Mouse (Mus musculus): ENCODE measurements around the gene Ccl22. TPM values are rescaled to one million over a fixed set of nuclear protein-coding genes. Genes with fewer than 3 reads are reported as not detected.

Ccl22 gene
- total RNA-seq, 2 experiments from 2014 or later: 0.15 to 0.23 TPM

DNA sequence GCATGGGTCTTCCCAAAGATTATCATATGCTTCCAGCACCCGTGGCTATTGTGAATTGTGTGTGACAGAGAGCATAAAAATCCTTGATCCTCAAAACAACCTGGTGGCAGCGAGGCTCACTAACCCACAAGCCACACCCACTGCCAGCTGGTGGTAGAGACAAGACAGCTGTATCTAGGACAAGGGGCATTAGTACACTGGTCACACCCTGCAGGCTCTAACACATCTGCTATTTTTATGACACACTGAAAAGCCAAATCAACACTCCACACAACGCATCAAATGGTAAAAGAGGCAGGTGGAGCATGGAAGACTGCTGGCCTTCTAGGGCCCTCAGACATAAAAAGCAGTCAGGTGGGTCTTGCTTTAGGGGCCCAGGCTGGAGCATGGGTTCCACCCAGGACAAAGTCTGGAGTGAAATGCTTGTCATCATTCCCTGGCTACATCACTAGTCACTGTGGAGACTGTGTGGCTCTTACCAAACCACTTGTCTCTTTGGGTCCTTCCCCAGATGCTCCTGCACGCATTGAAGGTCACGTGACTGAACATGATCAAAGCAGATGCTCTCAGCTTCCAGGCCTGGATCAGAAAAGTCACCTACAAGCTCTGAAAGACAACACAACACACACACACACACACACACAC is 11.4 kb upstream of the Ccl22 start:
- no peak for DNase-seq (ENCODE audit: low spot score in 2 of 2)

DNA sequence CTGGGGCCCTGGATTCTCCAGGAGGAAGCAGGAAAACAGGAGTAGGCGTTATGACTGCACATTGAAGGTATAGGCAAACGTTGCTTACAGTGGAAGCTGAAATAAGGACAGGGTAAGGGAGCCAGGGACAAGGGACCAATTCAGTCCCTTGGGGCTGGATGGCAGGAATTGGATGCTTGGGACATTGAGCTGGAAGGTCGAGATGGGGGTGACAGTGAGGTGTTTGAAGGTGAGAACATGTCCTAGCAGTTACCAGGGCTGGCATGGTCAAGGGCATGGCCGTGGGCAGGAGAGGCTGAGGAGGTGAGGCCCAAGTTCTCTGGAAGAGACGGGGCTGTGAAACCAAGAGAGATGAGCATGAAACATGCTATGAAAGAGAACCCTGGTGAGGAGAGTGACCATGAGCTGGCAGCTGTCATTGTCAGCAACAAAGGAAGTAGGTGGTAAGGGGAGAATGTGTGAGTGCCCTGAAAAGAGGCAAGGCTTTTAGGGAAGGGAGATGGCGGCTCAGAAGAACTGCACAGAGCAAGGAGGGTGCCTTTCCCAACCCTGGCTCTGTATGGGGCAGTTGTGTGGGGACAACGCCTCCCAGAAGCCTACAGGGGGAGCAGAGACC is 10.5 kb upstream of the Ccl22 start:
- DNase-seq (ENCODE audit: low spot score in 2 of 2): no peak

DNA sequence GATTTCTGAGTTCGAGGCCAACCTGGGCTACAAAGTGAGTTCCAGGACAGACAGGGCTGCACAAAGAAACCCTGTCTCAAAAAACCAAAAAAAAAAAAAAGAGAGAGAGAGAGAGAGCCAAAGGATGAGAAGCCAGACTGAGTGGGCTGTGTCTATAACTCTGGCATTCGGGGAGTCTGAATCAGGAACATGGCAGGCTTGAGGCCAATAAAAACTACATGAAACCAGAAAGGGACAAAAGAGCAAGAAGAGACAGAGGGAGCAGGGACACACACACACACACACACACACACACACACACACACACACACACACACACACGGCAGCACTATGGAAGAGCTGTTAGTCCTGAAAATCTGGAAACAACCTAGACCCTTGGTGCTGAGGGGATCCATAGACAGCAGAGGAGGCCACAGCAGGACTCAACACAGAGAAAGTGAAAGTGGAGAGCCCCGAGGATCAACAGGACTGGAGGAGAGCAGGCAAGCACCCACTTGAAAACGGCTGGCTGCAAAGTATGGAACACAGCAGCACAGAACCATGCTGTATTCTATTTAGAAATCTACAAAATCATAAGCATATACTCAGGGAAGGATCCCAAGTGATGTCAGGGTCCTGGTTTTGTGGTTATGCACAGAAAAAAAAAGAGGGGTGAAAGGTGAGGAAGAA is 9.8 kb upstream of the Ccl22 start:
- no peak for DNase-seq (ENCODE audit: low spot score in 2 of 2)

DNA sequence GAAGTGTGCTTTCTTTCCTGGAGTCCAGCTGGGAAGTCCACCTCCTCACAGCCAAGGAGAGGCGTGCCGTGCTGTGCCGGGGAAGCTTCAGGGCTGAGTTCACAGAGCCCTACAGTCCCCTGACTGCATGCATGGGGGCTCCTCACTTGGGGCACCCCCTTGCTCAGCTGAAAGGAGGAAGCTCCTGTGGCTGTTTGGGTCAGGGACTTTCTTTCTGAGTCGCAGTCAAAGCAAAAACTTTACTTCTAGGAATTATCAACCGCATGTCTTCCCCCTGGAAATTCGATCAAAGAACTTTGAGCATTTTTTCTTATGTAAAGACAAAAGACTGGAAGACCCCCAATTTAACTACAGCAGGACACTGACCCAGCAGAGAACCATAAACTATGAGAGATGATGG is 5.6 kb upstream of the Ccl22 start:
- DNase-seq (ENCODE audit: low spot score in 2 of 2): no peak

DNA sequence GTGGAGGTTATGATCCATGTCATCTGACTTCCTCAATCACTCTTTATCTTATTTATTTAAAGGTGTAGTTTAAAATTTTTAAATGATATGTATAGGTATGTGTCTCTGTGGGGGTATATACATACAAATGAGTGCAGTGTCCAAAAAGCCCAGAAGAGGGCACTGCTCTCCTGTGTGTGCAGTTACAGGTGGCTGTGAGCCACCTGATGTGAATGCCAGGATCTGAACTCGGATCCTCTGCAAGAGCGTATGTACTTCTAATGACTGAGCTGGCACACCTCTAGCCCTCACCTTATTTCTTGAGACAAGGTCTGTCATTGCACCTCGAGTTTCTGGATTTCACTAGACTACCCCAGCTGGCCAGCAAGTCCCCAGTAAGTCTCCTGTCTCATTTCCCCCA is 4.8 kb upstream of the Ccl22 start:
- no peak for DNase-seq (ENCODE audit: low spot score in 2 of 2)

DNA sequence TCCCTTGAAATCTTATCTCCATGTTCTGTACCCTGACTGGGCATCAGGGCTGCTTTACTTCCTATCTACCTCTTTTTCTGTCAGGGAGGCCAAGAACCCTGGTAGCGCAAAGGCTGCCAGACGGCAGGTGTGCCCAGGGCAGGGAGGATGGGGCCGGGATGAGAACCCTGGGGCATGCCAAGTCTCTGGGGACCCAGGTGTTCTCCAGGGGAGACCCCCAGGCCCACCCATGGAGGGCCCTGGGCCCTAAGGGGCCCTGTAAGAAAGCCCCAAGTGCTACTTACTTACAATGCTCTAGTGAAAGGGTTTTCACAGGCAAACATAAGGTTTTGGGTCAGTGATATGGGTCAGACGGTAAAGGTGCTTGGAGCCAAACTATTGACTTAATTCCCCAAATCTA is 3.7 kb upstream of the Ccl22 start:
- DNase-seq (ENCODE audit: low spot score in 2 of 2): no peak

DNA sequence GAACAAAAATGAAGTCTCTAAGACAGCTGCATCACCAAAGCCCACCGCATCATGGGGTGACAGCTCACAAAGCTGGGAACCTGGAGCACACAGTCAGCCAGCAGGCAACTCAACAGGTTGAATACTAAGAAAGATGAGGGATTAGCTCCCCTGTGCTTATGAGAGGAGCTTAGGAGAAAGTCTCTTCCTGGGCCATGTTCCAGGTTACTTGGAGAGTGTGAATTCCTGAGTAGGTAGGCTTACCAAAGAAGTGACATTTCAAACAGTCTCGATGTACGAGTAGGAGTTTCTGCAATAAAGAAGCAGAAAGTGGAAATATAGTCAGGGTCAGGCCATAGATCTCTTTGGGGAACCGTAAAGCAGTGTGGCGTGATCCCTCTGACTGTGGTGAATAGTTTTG is 906 bp upstream of the Ccl22 start:
- no peak for DNase-seq (ENCODE audit: low spot score in 2 of 2)

DNA sequence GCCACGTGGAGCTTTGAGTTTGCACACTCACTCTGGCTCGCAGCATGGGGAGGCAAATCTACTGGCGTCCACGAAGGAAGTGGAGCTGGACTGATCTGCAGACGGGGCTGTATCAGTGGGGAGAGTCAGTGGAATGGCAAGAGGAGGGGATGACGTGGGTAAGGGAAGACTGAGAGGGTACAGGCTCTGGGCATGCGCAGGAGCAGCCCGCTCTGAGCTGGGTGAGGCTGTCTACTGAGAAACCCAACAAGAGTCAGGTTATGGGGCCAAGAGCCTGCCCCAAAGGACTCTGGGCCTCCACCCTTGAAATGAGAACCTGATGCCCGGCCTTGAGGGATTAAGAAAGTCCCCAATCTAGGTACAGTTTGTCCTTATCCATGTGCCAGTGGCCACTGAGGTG is 418 bp upstream of the Ccl22 start:
- no peak for DNase-seq (ENCODE audit: low spot score in 2 of 2)

DNA sequence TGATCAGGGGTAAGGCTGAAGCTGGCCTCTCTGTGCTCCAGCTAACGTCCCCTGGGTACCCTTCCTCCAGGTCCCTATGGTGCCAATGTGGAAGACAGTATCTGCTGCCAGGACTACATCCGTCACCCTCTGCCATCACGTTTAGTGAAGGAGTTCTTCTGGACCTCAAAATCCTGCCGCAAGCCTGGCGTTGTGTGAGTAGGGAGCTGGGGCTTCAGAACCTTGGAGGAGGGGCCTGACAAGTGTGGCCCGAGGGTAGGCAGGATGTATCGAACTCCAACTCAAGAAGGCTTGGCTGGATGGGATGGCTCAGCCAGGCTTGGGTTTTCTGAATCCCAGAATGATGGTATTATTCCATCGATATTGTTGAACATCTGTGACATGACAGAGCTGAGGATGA is 1.4 kb downstream of the Ccl22 start:
- no peak for DNase-seq (ENCODE audit: low spot score in 2 of 2)

DNA sequence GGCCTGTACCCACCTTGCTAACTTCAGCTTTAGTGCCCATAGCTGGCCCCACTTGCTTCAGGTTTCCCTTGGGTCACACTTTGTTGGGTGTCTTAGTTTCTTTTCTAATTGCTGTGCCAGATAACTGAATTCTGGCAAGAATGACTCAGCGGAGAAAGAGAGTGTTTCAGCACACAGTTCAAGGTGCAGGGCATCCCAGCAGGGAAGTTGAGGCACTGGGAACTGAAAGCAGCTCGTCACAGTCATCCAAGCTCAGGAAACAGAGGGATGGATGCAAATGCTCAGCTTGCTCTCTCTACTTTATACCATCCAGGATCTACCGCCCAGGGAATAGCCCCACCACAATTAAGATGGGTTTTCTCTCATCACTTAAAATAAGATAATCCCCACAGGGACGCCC is 3.0 kb downstream of the Ccl22 start:
- DNase-seq (ENCODE audit: low spot score in 2 of 2): no peak

DNA sequence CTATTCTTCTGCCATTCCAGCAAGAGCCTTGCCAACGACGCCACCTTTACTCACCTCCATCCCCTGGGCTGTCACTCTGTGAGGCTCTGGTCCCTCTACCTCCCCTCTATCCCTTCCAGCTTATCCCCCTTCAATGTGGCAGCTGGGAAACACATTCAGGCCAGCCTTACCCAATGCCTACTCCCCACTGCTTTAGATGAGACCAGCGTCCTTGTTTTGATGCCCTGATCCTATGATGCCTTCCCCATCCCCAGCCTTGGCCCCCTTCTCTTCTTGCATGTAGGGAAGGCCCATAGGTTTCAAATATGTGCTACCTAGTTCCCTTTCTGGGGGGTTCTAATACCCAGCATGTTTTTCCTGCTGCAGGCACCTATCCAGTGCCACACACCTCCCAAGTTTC is 4.6 kb downstream of the Ccl22 start:
- DNase-seq (ENCODE audit: low spot score in 2 of 2): no peak

DNA sequence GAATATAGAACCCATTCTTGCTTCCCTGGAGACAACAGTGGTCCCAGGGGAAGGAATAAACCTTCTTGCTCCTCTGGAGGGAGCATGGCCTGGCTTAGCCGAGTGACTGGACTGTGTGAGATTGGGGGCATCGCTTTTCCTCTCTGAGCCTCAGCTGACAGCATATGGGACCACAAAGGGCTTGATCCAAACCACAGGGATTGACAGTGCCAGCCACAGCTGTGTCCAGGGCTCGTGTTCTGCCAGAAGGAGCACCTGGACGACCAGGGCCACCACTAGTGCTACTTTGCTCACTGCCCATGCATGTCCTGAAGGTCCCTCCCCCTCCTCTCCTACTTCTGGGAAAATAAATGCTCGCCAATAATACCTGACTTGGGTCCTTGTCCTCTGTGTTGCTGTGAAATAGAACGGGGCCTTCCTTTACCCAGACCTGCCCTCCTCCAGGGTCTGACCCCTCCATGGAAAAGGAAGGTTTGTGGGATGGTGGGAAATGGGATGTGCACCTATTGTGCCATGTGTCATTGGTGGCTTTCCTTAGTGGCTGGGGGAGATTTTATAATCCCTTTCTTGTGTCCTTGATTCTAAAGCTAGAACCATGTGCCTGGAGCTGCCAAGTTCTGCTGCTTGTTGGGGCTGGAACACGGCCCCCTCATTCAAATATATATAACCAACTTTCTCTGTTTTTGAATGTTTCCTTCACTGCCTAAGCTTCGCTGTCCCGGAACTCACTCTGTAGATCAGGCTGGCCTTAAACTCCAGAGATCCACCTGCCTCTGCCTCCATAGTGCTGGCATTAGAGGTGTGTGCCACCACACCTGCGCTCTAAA is 5.8 kb downstream of the Ccl22 start:
- no peak for DNase-seq (ENCODE audit: low spot score in 2 of 2)

DNA sequence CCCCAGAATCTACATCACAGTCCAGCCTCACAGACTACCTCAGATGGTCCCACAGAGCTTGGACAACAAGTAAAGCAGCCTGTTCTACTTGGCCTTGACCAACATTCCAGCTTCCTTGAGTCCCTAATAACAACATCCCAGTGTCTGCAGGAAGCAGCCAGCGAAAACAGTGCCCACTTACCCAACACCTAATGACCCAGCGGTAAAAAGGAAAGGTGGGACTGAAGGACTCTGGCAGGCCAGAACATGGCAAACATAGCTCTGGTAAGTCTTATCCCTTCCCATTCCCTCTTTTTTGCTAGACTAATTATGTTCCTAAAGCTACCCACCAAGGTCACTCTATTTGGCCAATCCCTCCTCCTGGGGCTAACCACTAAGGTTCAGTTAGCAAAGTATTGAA is 8.6 kb downstream of the Ccl22 start:
- no peak for DNase-seq (ENCODE audit: low spot score in 2 of 2)

DNA sequence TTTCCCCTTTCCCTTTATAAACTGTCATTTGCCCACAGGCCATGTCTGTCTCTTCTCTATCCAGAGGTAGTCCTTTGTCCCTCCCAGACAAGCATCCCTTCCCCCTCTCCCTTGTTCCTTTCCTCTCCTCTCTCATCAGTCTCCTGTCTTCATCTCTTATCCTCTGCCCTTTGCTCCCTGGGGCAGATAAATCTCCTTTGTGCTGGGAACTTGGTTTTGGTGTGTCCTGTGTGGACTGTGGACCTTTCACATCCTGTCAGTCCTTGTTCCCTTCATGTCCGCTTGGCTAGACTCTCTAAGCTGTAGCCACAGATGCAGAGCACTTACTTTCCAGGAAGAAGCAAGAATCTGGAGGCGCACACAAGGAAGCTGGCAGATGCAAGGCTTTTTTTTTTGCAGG is 9.1 kb downstream of the Ccl22 start:
- no peak for DNase-seq (ENCODE audit: low spot score in 2 of 2)

DNA sequence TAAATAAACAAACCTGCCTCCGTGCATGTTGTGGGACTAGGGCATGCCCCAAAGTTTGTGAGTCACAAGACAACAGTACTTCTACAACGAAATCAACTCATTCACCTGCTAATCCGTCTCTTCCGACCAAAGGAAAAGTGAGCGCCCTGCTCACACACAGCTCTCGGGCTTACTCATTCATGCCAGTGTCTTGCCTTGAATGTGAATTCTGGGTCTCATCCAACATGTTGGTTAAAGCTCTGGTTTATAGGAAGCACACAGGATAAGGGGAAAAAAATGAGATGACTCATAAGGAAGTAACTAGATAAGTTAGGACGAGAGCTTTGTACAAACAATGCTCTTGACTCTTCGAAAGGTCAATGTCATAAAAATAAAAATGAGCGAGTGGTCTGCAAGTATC is 21.6 kb downstream of the Ccl22 start:
- DNase-seq (ENCODE audit: low spot score in 2 of 2): no peak

DNA sequence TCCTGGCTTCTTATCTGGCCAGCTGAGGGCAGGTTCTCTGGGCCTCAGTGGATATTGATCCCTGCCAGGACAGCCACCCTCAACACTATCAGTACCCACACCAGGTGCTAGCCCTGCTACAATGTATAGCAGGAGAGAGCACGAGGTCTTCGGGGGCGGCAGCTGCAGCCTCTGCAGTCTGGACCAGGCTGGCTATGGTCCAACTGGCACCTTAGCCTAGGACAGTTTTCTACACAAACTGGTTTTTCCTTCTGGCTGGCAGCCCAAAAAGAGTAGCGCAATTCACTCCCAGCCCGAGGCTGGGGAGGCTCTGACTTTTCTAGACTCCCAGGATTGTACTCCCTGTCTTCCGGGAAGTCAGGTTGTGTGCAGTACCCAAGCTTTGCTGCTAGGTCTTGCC is 25.6 kb downstream of the Ccl22 start:
- no peak for DNase-seq (ENCODE audit: low spot score in 2 of 2)

DNA sequence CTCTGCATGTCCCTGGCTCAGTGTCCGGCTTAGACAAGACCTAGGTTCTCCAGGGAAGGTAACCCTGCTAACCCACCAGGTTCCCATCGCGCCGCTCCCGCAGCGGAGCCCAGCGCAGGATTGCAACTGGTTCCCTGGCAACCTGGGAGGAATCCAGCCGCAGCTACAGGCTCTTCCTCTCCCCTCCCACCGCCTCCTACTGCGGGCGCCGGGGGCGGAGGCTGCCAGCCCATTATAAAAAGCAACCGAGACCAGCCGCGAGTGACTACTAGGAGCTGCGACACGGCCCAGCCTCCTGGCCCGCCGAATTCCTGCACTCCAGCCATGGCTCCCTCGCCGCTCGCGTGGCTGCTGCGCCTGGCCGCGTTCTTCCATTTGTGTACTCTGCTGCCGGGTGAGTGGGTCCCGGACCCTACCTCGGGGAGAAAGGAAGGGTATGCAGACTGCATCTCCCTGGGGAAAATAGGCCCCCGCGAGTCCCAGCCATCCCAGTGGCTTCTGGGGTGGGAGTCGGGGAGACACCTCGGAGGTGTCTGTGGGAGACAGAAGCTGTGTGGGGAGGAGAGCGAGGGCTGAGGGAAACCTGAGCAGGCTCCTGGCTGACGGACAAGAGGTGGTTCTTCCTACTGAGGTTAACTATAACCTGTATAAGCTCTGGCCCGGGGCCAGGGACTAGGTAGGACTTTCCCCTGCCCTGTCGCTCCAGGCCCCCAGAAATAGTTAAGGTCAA is 26.7 kb downstream of the Ccl22 start, which contains the start of gene Cx3cl1:
TSS of gene Cx3cl1 (plus strand) at position 69 of the 730 bp plus-strand sequence.
- DNase-seq (ENCODE audit: low spot score in 2 of 2): peak; percentile 88 to 94

DNA sequence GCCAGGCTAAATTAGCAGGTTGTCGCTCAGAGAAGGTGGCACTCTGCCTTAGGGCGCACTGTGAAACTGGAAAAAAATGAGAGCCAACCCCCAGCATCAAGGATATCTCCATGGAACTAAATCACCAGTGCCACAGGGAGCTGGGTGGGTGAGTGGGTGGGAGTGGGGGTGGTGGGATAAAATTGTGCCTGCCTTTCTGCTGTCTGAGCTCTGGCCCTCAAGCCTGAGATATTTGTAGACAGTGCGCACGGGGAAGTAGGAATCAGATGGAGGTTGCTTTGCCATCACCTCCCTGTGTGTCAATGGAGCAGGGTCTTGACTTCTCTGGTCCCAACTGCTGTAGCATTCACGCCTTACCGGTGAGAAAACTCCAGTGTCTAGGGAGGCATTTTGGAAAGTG is 27.7 kb downstream of the Ccl22 start:
- DNase-seq (ENCODE audit: low spot score in 2 of 2): peak in 1 of 2 experiments; percentile 70

DNA sequence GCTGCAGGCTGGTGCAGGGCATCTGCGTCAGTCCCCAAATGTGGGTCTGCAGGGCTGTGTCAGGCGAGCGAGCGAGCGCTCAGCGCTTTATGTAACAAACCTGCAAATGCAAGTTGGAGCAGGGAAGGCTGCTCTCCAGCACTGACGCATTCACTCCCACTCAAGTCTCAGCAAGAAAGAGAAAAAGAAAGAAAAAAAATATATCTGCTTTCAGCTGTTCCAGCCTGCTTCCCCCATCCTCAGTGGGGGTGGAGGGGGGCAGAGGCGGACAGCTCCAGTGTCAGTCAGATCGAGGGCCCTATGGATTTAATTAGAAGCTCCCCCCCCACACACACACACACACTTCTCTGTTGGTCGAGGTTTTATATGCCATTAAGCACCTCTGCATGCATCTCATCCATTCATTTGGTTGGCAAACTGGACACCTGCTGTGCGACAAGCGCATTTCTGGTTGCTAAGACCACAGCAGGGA is 28.3 kb downstream of the Ccl22 start:
- DNase-seq (ENCODE audit: low spot score in 2 of 2): peak; percentile 66 to 84

DNA sequence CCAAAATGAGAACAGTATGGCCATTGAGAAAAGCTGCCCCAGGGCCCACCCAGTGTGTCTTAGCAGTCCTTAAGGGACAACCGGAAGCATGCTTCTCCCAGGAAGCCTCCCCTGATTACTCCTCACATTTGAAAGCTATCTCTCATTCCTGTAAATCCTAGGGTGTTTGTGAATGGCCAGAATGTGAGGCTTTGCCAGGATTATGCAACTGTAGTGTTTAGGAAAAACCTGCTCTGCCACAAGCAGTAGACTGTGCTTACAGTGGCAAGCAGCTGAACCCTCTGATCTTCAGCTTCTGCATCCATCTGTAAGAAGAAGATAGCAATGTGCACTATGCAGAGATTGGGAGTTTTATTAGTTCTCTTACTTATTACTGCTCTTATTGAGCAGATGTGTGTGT is 29.2 kb downstream of the Ccl22 start:
- DNase-seq (ENCODE audit: low spot score in 2 of 2): no peak

DNA sequence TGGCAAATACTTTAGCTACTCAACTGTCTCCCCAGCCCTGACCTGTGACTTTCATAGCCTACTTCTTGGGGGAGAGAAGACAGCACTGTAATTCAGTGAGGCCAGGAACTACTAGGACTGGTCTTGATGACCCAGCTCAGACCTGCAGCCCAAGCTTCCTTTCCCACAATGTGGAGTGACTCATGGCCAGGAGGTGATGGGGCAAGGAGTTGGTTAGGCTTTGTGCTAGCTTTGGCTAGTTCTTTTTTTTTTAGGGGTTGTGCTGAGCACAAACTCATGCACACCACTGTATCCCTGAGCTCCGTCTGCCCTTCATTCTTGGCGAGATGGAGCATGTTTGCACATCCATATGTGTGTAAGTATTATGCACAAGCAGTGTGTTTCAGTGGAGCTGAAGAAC is 31.0 kb downstream of the Ccl22 start:
- DNase-seq (ENCODE audit: low spot score in 2 of 2): no peak

Measured in layer of hippocampus, adult 18-20 months (tissue).